Mouse (Mus musculus) hindbrain, embryonic 13.5 days (tissue): Measurements from ENCODE around the gene Slc7a7. TPM values are rescaled to one million over a fixed set of nuclear protein-coding genes. Genes with fewer than 3 reads are reported as not detected.

Source experiments
- ATAC-seq: fragments of 200-750 bp; cut with Nextera tagmentation; 2 replicates; pipeline ENCODE4 v1.8.0; 2017; ENCODE audit warnings: moderate TSS enrichment; ENCODE audit not compliant: low FRiP score
- H3K27ac ChIP-seq: fragments of 300-500 bp; sonication (generic); 2 replicates; pipeline ENCODE4 v1.5.1; 2015; ENCODE audit warnings: inconsistent platforms, mild to moderate bottlenecking, moderate library complexity
- H3K27me3 ChIP-seq: fragments of 300-500 bp; sonication (generic); 2 replicates; pipeline ENCODE4 v1.6.1; 2015; ENCODE audit warnings: mild to moderate bottlenecking, inconsistent platforms
- H3K36me3 ChIP-seq: fragments of 300-500 bp; sonication (generic); 2 replicates; pipeline ENCODE4 v1.6.1; 2015; ENCODE audit warnings: mild to moderate bottlenecking, inconsistent platforms
- H3K4me1 ChIP-seq: fragments of 300-500 bp; sonication (generic); replicated peaks from 2 replicates; pipeline ENCODE4 v1.6.1; 2015; ENCODE audit warnings: inconsistent platforms
- H3K4me2 ChIP-seq: fragments of 300-500 bp; sonication (generic); 2 replicates; pipeline ENCODE4 v1.6.1; 2015; ENCODE audit warnings: inconsistent platforms, mild to moderate bottlenecking, moderate library complexity
- H3K4me3 ChIP-seq: fragments of 300-500 bp; sonication (generic); 2 replicates; pipeline ENCODE4 v1.5.1; 2015; ENCODE audit warnings: mild to moderate bottlenecking, inconsistent platforms
- H3K9ac ChIP-seq: fragments of 300-500 bp; sonication (generic); 2 replicates; pipeline ENCODE4 v1.6.1; 2015; ENCODE audit warnings: mild to moderate bottlenecking, inconsistent platforms
- H3K9me3 ChIP-seq: fragments of 300-500 bp; sonication (generic); 2 replicates; pipeline ENCODE4 v1.6.1; 2016; ENCODE audit warnings: inconsistent platforms
- WGBS: fragments of 180-500 bp; shearing (Covaris S2); methylation state at CpG from one replicate; pipeline ENCODE4 v1.1.7; 2015; 5-methylcytosine and 5-hydroxymethylcytosine counted together
- polyA plus RNA-seq: library from polyadenylated mRNA; unstranded; fragments of >200 nt; fragmentation: Nextera tagmentation; extraction: Ambion mirVana; gene quantifications from 2 replicates; pipeline ENCODE4 v1.2.1, GENCODE M21; 2015

Gene Slc7a7
- polyA plus RNA-seq, 1 experiment from 2014 or later = 5.9 TPM

DNA sequence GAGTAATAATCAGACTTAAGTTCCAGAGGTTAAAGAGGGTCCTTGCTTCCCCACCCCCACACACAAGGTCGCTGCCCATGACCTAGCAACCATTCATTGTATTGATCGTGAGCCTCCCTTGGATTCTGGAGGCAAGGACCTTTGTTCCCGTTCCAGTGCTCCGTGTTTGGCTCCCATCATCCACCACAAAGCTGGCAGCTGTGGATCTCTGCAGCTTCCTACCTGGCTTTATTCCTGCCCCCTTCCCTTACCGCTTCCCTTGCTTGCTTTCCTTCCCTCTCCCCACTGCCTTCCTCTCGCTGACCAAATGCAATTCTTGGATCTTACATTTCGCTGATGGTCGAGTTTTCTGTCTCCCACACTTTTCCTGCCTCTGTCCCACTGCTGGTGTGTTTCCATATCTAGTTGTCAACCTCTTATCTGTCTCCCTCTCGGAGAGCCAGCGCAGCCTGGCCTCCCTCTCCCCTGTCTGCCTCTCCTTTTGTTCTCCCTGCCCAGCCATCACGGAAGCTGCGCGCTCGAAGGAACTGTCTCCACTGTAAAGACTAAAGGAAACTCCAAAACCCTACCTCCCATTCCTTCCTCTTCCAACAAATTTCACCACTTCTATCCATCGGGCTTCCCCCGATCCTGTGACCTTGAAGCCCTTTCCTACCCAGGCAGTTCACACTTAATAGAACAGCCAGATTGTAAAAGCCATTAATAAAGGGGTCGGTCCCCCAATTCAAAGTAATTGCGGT is 13.0 kb upstream of the Slc7a7 start:
- H3K4me2 ChIP-seq = peak overlapping the region; percentile 71
- H3K4me3 ChIP-seq = peak overlapping the region; percentile 55
- H3K27ac ChIP-seq = peak overlapping the region; percentile 87
- H3K36me3 ChIP-seq = peaks cover 8% of the 10 kb centered on the region; the same call in 1 of the 2 replicates
- H3K9ac ChIP-seq = peak overlapping the region; percentile 85
- H3K9me3 ChIP-seq = no peaks in the 10 kb centered on the region
- no peak for ATAC-seq
- WGBS = 4% methylated on average over 18 of the region's 18 CpGs
- peaks cover 70% of the 10 kb centered on the region for H3K4me1 ChIP-seq
- H3K27me3 ChIP-seq = peaks cover 19% of the 10 kb centered on the region

DNA sequence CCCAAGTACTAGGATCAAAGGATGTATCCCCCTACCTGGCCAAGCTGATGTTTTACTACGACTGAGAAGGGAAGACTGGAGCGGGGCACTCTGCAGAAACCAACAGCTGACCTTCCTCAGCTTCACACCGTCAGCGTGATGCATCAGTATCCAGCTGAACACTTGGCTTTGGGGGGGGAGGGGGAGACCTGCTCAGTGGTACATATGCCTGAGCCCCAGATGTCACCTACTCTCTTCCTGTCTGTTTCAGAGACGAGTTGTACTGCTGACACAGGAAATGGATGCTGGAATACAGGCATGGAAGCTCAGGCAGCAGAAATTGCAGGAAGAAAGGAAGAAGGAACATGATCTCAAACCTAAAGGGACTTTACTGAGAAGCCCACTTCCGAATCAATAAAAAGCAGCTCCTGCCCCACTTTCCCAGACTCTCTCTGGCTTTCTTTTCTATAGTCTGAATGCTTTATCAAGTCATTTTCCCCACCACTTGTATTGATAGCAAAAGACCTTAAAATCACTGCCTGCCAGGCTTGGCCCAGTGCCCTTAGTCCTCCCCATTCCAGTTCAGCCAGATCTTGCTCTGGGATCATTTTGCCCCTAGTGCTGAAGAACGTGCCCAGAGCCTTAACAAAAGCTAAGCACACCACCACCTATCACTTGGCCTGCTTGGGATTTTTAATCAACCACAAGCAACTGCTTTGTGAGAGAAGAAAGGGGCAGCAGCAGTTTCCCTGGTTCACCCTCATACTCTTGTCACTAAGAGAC is 11.9 kb upstream of the Slc7a7 start:
- peaks cover 19% of the 10 kb centered on the region for H3K27me3 ChIP-seq
- H3K4me1 ChIP-seq = peaks cover 72% of the 10 kb centered on the region
- H3K9ac ChIP-seq = peak overlapping the region; percentile 6; the same call in 1 of the 2 replicates
- peak overlapping the region; percentile 55; the same call in 1 of the 2 replicates for H3K4me3 ChIP-seq
- no peak for ATAC-seq
- peaks cover 8% of the 10 kb centered on the region; the same call in 1 of the 2 replicates for H3K36me3 ChIP-seq
- 73% methylated on average over 7 of the region's 7 CpGs for WGBS
- H3K4me2 ChIP-seq = peak overlapping the region; percentile 71
- H3K9me3 ChIP-seq = no peaks in the 10 kb centered on the region
- peak overlapping the region; percentile 87 for H3K27ac ChIP-seq

DNA sequence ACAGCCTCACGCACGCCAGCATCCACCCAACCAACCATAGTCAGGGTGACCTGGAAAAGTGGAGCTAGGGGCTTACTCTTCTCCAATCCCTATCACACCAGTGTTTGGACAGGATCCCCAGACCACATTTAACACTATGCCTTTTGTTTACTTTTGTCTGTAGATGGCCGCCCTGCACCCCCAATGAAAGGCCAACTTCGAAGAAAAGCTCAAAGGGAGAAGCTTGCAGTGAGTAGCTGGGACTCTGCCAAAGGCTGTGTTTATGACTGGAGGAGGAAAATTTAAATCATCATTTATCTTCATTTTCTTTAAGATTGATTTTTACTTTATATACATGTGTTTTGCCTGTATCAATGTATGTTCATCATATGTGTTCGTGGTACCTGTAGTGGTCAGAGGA is 10.8 kb upstream of the Slc7a7 start:
- no peaks in the 10 kb centered on the region for H3K9me3 ChIP-seq
- peaks cover 19% of the 10 kb centered on the region for H3K27me3 ChIP-seq
- 96% methylated on average over 5 of the region's 5 CpGs for WGBS
- H3K27ac ChIP-seq = no peak overlapping the region
- H3K9ac ChIP-seq = no peak overlapping the region
- peaks cover 64% of the 10 kb centered on the region for H3K4me1 ChIP-seq
- ATAC-seq = no peak
- no peak overlapping the region for H3K4me3 ChIP-seq
- H3K4me2 ChIP-seq = no peak overlapping the region
- H3K36me3 ChIP-seq = peaks cover 8% of the 10 kb centered on the region; the same call in 1 of the 2 replicates

DNA sequence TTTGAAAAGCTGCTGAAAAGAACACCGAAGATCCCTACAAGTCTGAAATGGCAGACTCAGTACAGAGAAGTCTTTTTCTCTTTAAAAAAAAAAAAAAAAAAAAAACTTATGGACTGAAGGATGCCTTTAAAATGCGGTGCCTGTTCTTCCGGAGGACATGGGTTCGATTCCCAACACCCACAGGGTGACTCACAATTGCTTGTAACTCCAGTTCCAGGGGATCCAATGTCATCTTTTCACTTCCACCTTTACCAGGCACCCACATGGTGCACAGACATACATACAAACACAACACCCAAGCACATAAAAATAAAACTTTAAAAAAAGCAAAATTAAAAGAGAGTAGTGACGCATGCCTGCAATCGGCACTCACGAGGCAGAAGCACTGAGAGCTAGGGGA is 10.1 kb upstream of the Slc7a7 start:
- no peak for ATAC-seq
- H3K4me3 ChIP-seq = peak overlapping the region; percentile 88
- peaks cover 12% of the 10 kb centered on the region for H3K27me3 ChIP-seq
- no peaks in the 10 kb centered on the region for H3K9me3 ChIP-seq
- H3K4me2 ChIP-seq = peak overlapping the region; percentile 67
- peaks cover 59% of the 10 kb centered on the region for H3K4me1 ChIP-seq
- WGBS = 93% methylated on average over 7 of the region's 7 CpGs
- H3K27ac ChIP-seq = no peak overlapping the region
- peaks cover 8% of the 10 kb centered on the region; the same call in 1 of the 2 replicates for H3K36me3 ChIP-seq
- H3K9ac ChIP-seq = peak overlapping the region; percentile 91

DNA sequence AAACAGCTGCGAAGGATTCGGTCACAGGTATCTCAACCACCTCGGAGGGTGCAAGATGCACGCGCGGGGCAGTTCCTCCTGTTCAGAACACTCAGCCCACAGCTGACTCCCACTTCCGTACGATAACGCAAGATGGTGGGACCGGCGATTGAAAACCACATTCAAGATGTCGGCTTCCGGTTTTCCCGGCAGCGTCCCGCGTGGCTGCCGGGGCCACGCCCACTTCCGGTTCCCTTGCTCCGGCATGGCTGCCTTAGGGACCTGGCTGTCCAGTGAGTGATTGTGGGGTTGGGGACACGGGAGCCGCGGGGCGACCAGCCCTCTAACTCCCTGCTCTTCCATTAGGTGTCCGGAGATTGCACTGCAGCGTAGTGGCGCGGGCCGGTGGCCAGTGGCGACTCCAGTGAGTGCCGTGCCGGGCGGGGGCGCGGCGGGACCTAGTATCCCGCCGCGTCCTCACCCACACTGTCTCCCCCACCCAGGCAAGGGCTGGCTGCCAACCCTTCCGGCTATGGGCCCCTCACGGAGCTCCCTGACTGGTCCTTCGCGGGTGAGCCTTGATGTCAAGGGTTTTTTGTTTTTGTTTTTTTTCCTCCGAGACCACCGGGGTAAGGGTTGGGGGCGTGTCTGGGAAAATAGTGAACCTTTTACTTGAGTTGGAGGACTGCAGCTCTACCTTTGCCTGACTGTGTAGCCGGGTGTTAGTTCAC is 9.3 kb upstream of the Slc7a7 start, which contains the start of gene Mrpl52:
Gene Mrpl52 (plus strand): TSS at position 221 of the 710 bp plus-strand sequence.
- peaks cover 51% of the 10 kb centered on the region for H3K4me1 ChIP-seq
- peaks cover 3% of the 10 kb centered on the region; the same call in 1 of the 2 replicates for H3K27me3 ChIP-seq
- peak within 1 kb of the TSS; percentile 88 for H3K4me3 ChIP-seq
- H3K4me2 ChIP-seq = peak within 1 kb of the TSS; percentile 67
- no peaks in the 10 kb centered on the region for H3K9me3 ChIP-seq
- H3K36me3 ChIP-seq = peaks cover 8% of the 10 kb centered on the region; the same call in 1 of the 2 replicates
- peak within 1 kb of the TSS; percentile 94 for H3K27ac ChIP-seq
- peak; percentile 88 for ATAC-seq
- WGBS = under 1% methylated on average over 48 of the region's 48 CpGs
- H3K9ac ChIP-seq = peak within 1 kb of the TSS; percentile 91

DNA sequence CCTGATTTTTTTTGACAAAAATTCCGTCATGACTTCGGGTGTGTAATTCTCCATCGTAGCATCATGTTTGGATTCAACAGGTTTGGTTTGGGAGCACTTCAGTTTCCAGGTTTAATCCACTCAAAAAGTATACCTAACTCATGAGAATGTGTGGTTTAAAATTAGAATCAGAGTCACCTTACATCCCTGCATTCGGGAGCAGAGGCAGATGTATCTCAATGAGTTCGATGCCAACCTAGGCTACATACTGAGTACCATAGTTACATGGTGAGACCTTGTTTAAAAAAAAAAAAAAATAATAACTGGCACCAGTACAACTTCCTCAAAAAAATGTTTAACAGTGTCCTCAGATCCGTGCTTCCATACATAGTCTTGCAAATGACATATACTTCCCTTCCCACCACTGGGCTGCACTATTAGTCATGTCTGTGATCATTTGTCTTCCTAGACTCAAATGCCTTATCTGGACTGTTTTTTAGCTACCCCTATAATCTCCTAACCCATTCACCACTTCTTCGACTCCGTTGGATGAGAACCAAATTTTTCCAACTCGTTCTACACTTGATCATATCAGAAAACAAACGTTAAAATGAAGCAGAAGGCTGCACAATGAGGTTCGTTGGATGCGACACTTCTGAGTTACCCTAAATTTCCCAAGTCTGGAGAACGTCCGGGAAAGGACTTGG is 8.6 kb upstream of the Slc7a7 start:
- ATAC-seq = peak; percentile 44; the same call in 1 of the 2 replicates
- H3K9me3 ChIP-seq = no peaks in the 10 kb centered on the region

DNA sequence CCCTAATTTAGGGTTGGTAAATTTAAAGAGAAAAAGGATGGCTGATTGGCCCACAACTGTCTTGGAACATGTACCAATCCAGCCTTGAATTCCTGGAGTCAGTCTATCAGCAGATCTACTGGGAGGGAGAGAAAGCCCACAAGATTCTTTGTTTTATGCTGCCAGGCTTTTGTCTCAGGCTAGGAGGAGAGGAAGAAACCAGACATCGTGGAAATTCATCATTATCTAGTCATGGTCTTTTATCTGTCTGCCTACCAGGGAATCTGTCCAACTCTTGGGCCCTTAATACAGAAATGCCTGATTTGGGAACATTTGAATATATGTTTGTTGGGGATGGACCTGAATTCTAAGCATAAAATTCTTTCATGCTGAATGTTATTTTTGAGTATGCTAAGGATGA is 8.0 kb upstream of the Slc7a7 start:
- Histone ChIP-seq H3K9me3 (no peaks in the 10 kb centered on the region), H3K4me2 (peak overlapping the region; percentile 67), H3K36me3 (peaks cover 8% of the 10 kb centered on the region; the same call in 1 of the 2 replicates), H3K4me1 (peaks cover 37% of the 10 kb centered on the region), H3K27me3 (no peaks in the 10 kb centered on the region), H3K9ac (no peak overlapping the region), H3K27ac (no peak overlapping the region), H3K4me3 (0 out of 2 replicates have a peak overlapping the region, but pooled peaks have one; percentile 88)
- 94% methylated on average over 1 of the region's 1 CpGs for WGBS
- no peak for ATAC-seq

More for the DNA sequence above, 8.6 kb upstream of the Slc7a7 start:
- peak overlapping the region; percentile 67 for H3K4me2 ChIP-seq
- peaks cover 8% of the 10 kb centered on the region; the same call in 1 of the 2 replicates for H3K36me3 ChIP-seq
- H3K9ac ChIP-seq = peak overlapping the region; percentile 91
- peak overlapping the region; percentile 88 for H3K4me3 ChIP-seq
- H3K27ac ChIP-seq = peak overlapping the region; percentile 94
- no peaks in the 10 kb centered on the region for H3K27me3 ChIP-seq
- WGBS = 32% methylated on average over 14 of the region's 14 CpGs
- H3K4me1 ChIP-seq = peaks cover 44% of the 10 kb centered on the region

DNA sequence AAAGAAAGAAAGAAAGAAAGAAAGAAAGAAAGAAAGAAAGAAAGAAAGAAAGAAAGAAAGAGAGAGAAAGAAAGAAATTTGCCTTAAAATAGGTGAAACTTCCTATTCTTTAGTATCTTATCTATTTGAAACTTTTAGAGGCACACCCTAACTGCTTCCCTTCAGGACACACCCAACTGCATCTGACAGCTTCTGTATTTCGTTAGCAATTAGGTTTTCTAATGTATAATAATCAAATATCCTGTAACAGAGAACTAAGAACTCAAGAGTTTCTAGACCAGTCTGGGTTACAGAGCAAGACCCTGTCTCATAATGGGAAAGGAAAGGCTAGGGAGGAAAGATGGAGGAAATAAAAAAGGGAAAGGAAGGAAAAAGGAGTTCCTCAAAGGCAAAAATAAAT is 7.1 kb upstream of the Slc7a7 start:
- no peak for ATAC-seq
- no peaks in the 10 kb centered on the region for H3K27me3 ChIP-seq
- H3K27ac ChIP-seq = no peak overlapping the region
- no peak overlapping the region for H3K9ac ChIP-seq
- H3K4me1 ChIP-seq = peaks cover 28% of the 10 kb centered on the region
- no peak overlapping the region for H3K4me3 ChIP-seq
- 83% methylated on average over 1 of the region's 1 CpGs for WGBS
- peaks cover 6% of the 10 kb centered on the region; the same call in 1 of the 2 replicates for H3K36me3 ChIP-seq
- no peaks in the 10 kb centered on the region for H3K9me3 ChIP-seq
- H3K4me2 ChIP-seq = no peak overlapping the region

DNA sequence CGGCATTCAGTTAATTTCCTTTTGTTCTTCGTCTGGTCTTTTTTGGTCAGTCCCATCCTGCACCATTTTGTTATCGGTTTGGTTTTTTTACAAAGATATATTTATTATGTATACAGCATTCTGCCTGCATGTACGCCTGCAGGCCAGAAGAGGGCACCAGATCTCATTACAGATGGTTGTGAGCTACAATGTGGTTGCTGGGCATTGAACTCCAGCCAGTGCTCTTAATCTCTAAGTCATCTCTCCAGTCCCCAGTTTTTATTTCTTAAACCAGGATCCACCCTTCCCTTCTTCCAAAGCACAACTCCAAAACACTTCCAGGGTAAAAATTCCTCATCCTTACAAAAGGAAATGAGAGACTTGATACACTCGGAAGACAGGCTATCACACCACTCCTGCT is 5.8 kb upstream of the Slc7a7 start:
- Histone ChIP-seq H3K27me3 (no peaks in the 10 kb centered on the region), H3K9me3 (no peaks in the 10 kb centered on the region), H3K4me3 (no peak overlapping the region), H3K36me3 (no peaks in the 10 kb centered on the region), H3K4me2 (no peak overlapping the region), H3K9ac (no peak overlapping the region), H3K4me1 (peaks cover 22% of the 10 kb centered on the region), H3K27ac (no peak overlapping the region)
- 66% methylated on average over 5 of the region's 5 CpGs for WGBS
- ATAC-seq = no peak

DNA sequence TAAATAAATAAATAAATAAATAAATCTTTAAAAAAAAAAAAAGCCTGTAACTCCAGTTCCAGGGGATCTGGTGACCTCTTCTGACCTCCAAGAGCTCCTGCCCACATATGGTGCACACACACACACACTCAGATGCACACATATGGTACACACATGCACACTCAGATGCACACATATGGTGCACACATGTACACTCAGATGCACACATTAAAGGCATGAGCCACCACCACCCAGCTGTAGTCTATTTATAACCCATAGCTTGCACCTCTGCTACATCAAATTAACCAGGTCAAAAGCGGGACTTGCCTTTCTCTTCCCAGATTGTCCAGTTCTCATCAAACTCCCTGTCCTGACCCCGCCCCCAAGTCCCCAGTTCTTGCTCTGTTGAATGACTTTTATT is 3.4 kb upstream of the Slc7a7 start:
- WGBS = 74% methylated on average over 2 of the region's 2 CpGs
- Histone ChIP-seq H3K4me1 (peaks cover 6% of the 10 kb centered on the region), H3K36me3 (no peaks in the 10 kb centered on the region), H3K27me3 (peaks cover 19% of the 10 kb centered on the region), H3K27ac (no peak overlapping the region), H3K4me3 (no peak overlapping the region), H3K9me3 (no peaks in the 10 kb centered on the region), H3K4me2 (no peak overlapping the region), H3K9ac (no peak overlapping the region)
- ATAC-seq = no peak

DNA sequence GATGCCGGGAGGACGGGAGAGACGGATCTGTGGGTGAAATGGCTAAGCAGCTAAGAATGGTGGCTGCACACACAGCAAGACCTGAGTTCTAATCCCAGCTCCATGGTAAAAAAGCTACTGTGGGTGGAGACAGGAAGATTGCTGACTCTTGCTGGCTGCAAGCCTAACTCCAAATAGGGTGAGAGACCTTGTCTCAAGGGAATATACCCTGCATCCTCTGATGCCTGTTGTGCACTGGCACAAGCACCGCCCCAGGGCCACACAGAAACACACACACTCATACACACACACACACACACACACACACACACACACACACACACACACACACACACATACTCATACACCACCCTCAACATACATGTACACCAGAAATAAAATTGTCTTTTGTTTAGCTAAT is 750 bp downstream of the Slc7a7 start:
- Histone ChIP-seq H3K4me2 (no peak overlapping the region), H3K36me3 (no peaks in the 10 kb centered on the region), H3K27me3 (peaks cover 50% of the 10 kb centered on the region), H3K4me1 (peaks cover 12% of the 10 kb centered on the region), H3K9ac (no peak overlapping the region), H3K9me3 (no peaks in the 10 kb centered on the region), H3K4me3 (no peak overlapping the region), H3K27ac (no peak overlapping the region)
- WGBS = 57% methylated on average over 4 of the region's 4 CpGs
- no peak for ATAC-seq
